Mouse (Mus musculus) bone marrow macrophage, adult 2 months (primary cell): ENCODE measurements around the gene Lemd1.
A peak's percentile ranks its signal among the peaks of the same experiment; 100 is the strongest.

ENCODE experiments used
- CTCF ChIP-seq: IDR thresholded peaks from 2 replicates; pipeline ENCODE4 v1.5.1; 2012; ENCODE audit warnings: low read depth, mild to moderate bottlenecking, low read length, moderate library complexity
- POLR2A ChIP-seq: IDR thresholded peaks from 2 replicates; pipeline ENCODE4 v1.6.1; 2012; ENCODE audit warnings: mild to moderate bottlenecking, low read depth, low read length, borderline replicate concordance

- TF ChIP-seq POLR2A, result no peak
- TF ChIP-seq CTCF, result peak; percentile 96
Observed at GRCm38 (mm10) chr1:132212218-132212617, 21.0 kb downstream of the Lemd1 start.
